18 mouse cellular contexts compared by ENCODE assay signal in genomic region chr12:119890030-119890429, GRCm38 (mm10). TPM values are rescaled to one million over a fixed set of nuclear protein-coding genes. Genes with fewer than 3 reads are reported as not detected.
"Had no signal": no experiment of that assay in that cellular context is flagged by ENCODE, and none has a peak within 500 bp of the region (broad histone marks: within the 10 kb centered on the region; RNA-seq: fewer than 3 reads in every experiment).

No protein-coding gene starts in this region.

- H3K9me3 ChIP-seq: limb, embryonic 15.5 days; liver, embryonic 12.5 days; megakaryocyte, embryonic 14.5 days; midbrain, embryonic 12.5 days; stomach, embryonic 15.5 days had no signal

- DNase-seq: kidney, postnatal 10 days; kidney, postnatal 4 days; lung, embryonic 14.5 days; lung, postnatal 10 days; right cerebral cortex, postnatal 14 days; thymus, adult 2 months; thymus, postnatal 25 days had no signal

- H3K9ac ChIP-seq: limb, embryonic 15.5 days; liver, embryonic 12.5 days; lung, embryonic 14.5 days; midbrain, embryonic 12.5 days; stomach, embryonic 15.5 days had no signal

- H3K4me3 ChIP-seq: left cerebral cortex, adult 2 months; limb, embryonic 15.5 days; liver, embryonic 12.5 days; megakaryocyte, embryonic 14.5 days; midbrain, embryonic 12.5 days; stomach, embryonic 15.5 days had no signal

- H3K4me2 ChIP-seq: limb, embryonic 15.5 days; liver, embryonic 12.5 days; lung, embryonic 14.5 days; midbrain, embryonic 12.5 days; stomach, embryonic 15.5 days had no signal

- H3K27ac ChIP-seq: left cerebral cortex, adult 2 months; limb, embryonic 15.5 days; liver, embryonic 12.5 days; macrophage; midbrain, embryonic 12.5 days; stomach, embryonic 15.5 days had no signal

- H3K27me3 ChIP-seq: limb, embryonic 15.5 days; liver, embryonic 12.5 days; megakaryocyte, embryonic 14.5 days; midbrain, embryonic 12.5 days; stomach, embryonic 15.5 days had no signal

- H3K36me3 ChIP-seq: limb, embryonic 15.5 days; liver, embryonic 12.5 days; midbrain, embryonic 12.5 days; stomach, embryonic 15.5 days had no signal

- H3K4me1 ChIP-seq: limb, embryonic 15.5 days; liver, embryonic 12.5 days; megakaryocyte, embryonic 14.5 days; midbrain, embryonic 12.5 days; stomach, embryonic 15.5 days had no signal

- ATAC-seq: liver, embryonic 12.5 days; midbrain, embryonic 16.5 days had no signal

RNA-seq across cellular contexts. Expression of gene Tmem196, which starts 55.6 kb away (rescaled TPM):
- polyA plus RNA-seq: liver, embryonic 12.5 days; liver, embryonic 16.5 days; macrophage; spleen, adult 2 months; testis, adult 2 months; thymus, adult 2 months had no signal
